Mouse (Mus musculus) right cerebral cortex, postnatal 10 days (tissue): ENCODE measurements around the gene Napepld.
"Not testable (repeated sequence)": the region's sequence is repeated elsewhere in the genome, so short reads cannot be mapped to it uniquely, and the experiment has no call there.

Source experiments
- DNase-seq, 2 experiments: peaks; one replicate each; pipeline ENCODE4 v3.0.0; 2021; ENCODE audit warnings: low spot score in 2 of 2

Gene Napepld

GRCm38 (mm10) chr5:21706546-21706945 lies 5.3 kb upstream of the Napepld start:
- no peak for DNase-seq

GRCm38 (mm10) chr5:21703708-21704107 lies 2.5 kb upstream of the Napepld start:
- no peak for DNase-seq

GRCm38 (mm10) chr5:21702873-21703475 lies 1.8 kb upstream of the Napepld start:
- DNase-seq: no peak

- no peak for DNase-seq
Observed at GRCm38 (mm10) chr5:21702009-21702364, 791 bp upstream of the Napepld start.

GRCm38 (mm10) chr5:21700934-21701333 lies 262 bp downstream of the Napepld start:
- DNase-seq: no peak

- DNase-seq: no peak
Observed at GRCm38 (mm10) chr5:21700272-21700821, 849 bp downstream of the Napepld start.

- DNase-seq: not testable (repeated sequence)
Observed at GRCm38 (mm10) chr5:21699555-21699954, 1.6 kb downstream of the Napepld start.

- no peak for DNase-seq
Observed at GRCm38 (mm10) chr5:21694854-21695490, 6.2 kb downstream of the Napepld start.

- no peak for DNase-seq
Observed at GRCm38 (mm10) chr5:21693372-21693870, 7.8 kb downstream of the Napepld start.

- DNase-seq: no peak
Observed at GRCm38 (mm10) chr5:21692230-21692629, 9.0 kb downstream of the Napepld start.

- DNase-seq: peak in 1 of 2 experiments; percentile 65
Observed at GRCm38 (mm10) chr5:21687042-21687441, 14.2 kb downstream of the Napepld start.

GRCm38 (mm10) chr5:21685001-21685400 lies 16.2 kb downstream of the Napepld start:
- no peak for DNase-seq

- DNase-seq: no peak
Observed at GRCm38 (mm10) chr5:21683811-21684210, 17.4 kb downstream of the Napepld start.

- no peak for DNase-seq
Observed at GRCm38 (mm10) chr5:21680940-21681339, 20.3 kb downstream of the Napepld start.

GRCm38 (mm10) chr5:21680029-21680428 lies 21.2 kb downstream of the Napepld start:
- no peak for DNase-seq

- DNase-seq: no peak
Observed at GRCm38 (mm10) chr5:21678363-21678762, 22.8 kb downstream of the Napepld start.

GRCm38 (mm10) chr5:21677939-21678338 lies 23.3 kb downstream of the Napepld start:
- no peak for DNase-seq

- no peak for DNase-seq
Observed at GRCm38 (mm10) chr5:21675494-21675893, 25.7 kb downstream of the Napepld start.

- DNase-seq: no peak
Observed at GRCm38 (mm10) chr5:21675019-21675418, 26.2 kb downstream of the Napepld start.

GRCm38 (mm10) chr5:21673742-21674141 lies 27.5 kb downstream of the Napepld start:
- DNase-seq: peak; percentile 47 to 59

GRCm38 (mm10) chr5:21672812-21673635 lies 28.2 kb downstream of the Napepld start:
- no peak for DNase-seq

- DNase-seq: no peak
Observed at GRCm38 (mm10) chr5:21669307-21669706, 31.9 kb downstream of the Napepld start.
